8 mouse cellular contexts compared by ENCODE assay signal in the genomic region with DNA sequence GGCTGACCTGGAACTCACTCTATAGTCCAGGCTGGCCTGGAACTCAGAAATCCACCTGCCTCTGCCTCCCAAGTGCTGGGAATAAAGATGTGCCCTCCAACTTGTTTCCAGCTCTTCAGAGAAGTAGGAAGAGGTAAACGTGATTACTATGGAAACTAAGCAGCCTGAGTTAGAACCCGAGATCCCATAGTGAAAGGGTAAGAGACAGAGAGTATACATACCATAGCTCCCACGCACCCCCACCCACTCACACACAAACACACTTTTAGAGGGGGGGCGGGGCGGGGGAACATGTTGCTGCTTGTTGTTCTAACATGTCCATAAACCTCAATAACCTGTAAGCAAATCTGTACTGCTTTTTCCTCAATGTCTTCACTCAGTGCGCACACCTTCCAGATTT. TPM values are rescaled to one million over a fixed set of nuclear protein-coding genes. Genes with fewer than 3 reads are reported as not detected.
DNase-seq lines count a peak whose midpoint lies in the region; ATAC-seq and TF ChIP-seq lines count a peak whose summit lies in the region.

No protein-coding gene starts in this region.

- H3K27ac ChIP-seq in layer of hippocampus, adult 2 months, result peak overlapping the region; percentile 99; the same call in 1 of the 2 replicates
- no peak overlapping the region for H3K27ac ChIP-seq in embryonic facial prominence, embryonic 14.5 days (replicated peaks; ENCODE audit: low read depth, low read length)
- H3K27ac ChIP-seq in intestine, embryonic 16.5 days (ENCODE audit: low read length), result peak overlapping the region; percentile 30
- 0 out of 2 replicates have a peak overlapping the region, but pooled peaks have one; percentile 99 for H3K27ac ChIP-seq in neural tube, embryonic 13.5 days (replicated peaks)

- no peaks in the 10 kb centered on the region for H3K27me3 ChIP-seq in embryonic facial prominence, embryonic 14.5 days (replicated peaks; ENCODE audit: control insufficient read depth, insufficient read depth, low read length)
- H3K27me3 ChIP-seq in intestine, embryonic 16.5 days (replicated peaks; ENCODE audit: control insufficient read depth, insufficient read depth, low read length), result no peaks in the 10 kb centered on the region
- H3K27me3 ChIP-seq in neural tube, embryonic 13.5 days, result no peaks in the 10 kb centered on the region

- H3K4me2 ChIP-seq in embryonic facial prominence, embryonic 14.5 days (ENCODE audit: low read depth, low read length), result peak overlapping the region; percentile 75
- peak overlapping the region; percentile 60 for H3K4me2 ChIP-seq in intestine, embryonic 16.5 days (ENCODE audit: low read depth, low read length)
- peak overlapping the region; percentile 82 for H3K4me2 ChIP-seq in neural tube, embryonic 13.5 days

- no peaks in the 10 kb centered on the region for H3K36me3 ChIP-seq in embryonic facial prominence, embryonic 14.5 days (ENCODE audit: control insufficient read depth, insufficient read depth, low read length)
- no peaks in the 10 kb centered on the region for H3K36me3 ChIP-seq in intestine, embryonic 16.5 days (ENCODE audit: control insufficient read depth, insufficient read depth, low read length)
- H3K36me3 ChIP-seq in neural tube, embryonic 13.5 days, result no peaks in the 10 kb centered on the region

- TF ChIP-seq CTCF in layer of hippocampus, adult 2 months (conservative IDR thresholded peaks at IDR 0.05), result no peak

- no peak for DNase-seq in layer of hippocampus, adult 2 months (ENCODE audit: low spot score in 2 of 2)
- DNase-seq in layer of hippocampus, postnatal 36 days, result no peak
- DNase-seq in embryonic facial prominence, embryonic 14.5 days (ENCODE audit: low spot score), result no peak
- DNase-seq in gastrocnemius, postnatal 25 days, result no peak
- DNase-seq in cerebellum, adult 9-11 months, result no peak
- no peak for DNase-seq in ovary, postnatal 36 days (ENCODE audit: low spot score)

- peak overlapping the region; percentile 96 for H3K4me3 ChIP-seq in layer of hippocampus, adult 2 months
- peak overlapping the region; percentile 99 for H3K4me3 ChIP-seq in embryonic facial prominence, embryonic 14.5 days (ENCODE audit: low read depth, low read length)
- H3K4me3 ChIP-seq in intestine, embryonic 16.5 days (ENCODE audit: low read length), result peak overlapping the region; percentile 100
- H3K4me3 ChIP-seq in neural tube, embryonic 13.5 days, result peak overlapping the region; percentile 100

- WGBS in embryonic facial prominence, embryonic 14.5 days, result 69% methylated on average over 6 of the region's 6 CpGs
- WGBS in intestine, embryonic 16.5 days, result 68% methylated on average over 6 of the region's 6 CpGs
- WGBS in neural tube, embryonic 13.5 days, result 84% methylated on average over 6 of the region's 6 CpGs

- peak overlapping the region; percentile 99 for H3K9ac ChIP-seq in embryonic facial prominence, embryonic 14.5 days (ENCODE audit: low read depth, low read length)
- H3K9ac ChIP-seq in intestine, embryonic 16.5 days (ENCODE audit: low read depth, low read length), result peak overlapping the region; percentile 100
- peak overlapping the region; percentile 99 for H3K9ac ChIP-seq in neural tube, embryonic 13.5 days

- H3K9me3 ChIP-seq in embryonic facial prominence, embryonic 14.5 days (ENCODE audit: control insufficient read depth, low read length), result no peaks in the 10 kb centered on the region
- H3K9me3 ChIP-seq in intestine, embryonic 16.5 days (ENCODE audit: control insufficient read depth, low read length), result no peaks in the 10 kb centered on the region
- H3K9me3 ChIP-seq in neural tube, embryonic 13.5 days, result no peaks in the 10 kb centered on the region

- ATAC-seq in embryonic facial prominence, embryonic 14.5 days (ENCODE audit: low read depth), result no peak
- no peak for ATAC-seq in intestine, embryonic 16.5 days
- no peak for ATAC-seq in neural tube, embryonic 13.5 days (ENCODE audit: low read depth)

- peaks cover 9% of the 10 kb centered on the region; the same call in 1 of the 2 replicates for H3K4me1 ChIP-seq in embryonic facial prominence, embryonic 14.5 days (ENCODE audit: control insufficient read depth, insufficient read depth, low read length)
- H3K4me1 ChIP-seq in intestine, embryonic 16.5 days (ENCODE audit: control insufficient read depth, insufficient read depth, low read length), result peaks cover 13% of the 10 kb centered on the region
- peaks cover 32% of the 10 kb centered on the region for H3K4me1 ChIP-seq in neural tube, embryonic 13.5 days (replicated peaks)

RNA-seq across cellular contexts. Expression of gene Npepps, which starts 2.0 kb away (rescaled TPM):
- total RNA-seq in layer of hippocampus, adult 2 months (2021), result 100 to 1,000 TPM; 142 to 151 TPM
- total RNA-seq in layer of hippocampus, postnatal 36 days (2021), result 100 to 1,000 TPM; 150 to 154 TPM
- polyA plus RNA-seq in embryonic facial prominence, embryonic 14.5 days (2014; fragmentation: Nextera tagmentation; extraction: Ambion mirVana), result 72.5 and 76.8 TPM in 2 replicates
- 95.7 and 101 TPM in 2 replicates for polyA plus RNA-seq in intestine, embryonic 16.5 days (2015; fragmentation: Nextera tagmentation; extraction: Ambion mirVana)
- polyA plus RNA-seq in neural tube, embryonic 13.5 days (2015; fragmentation: Nextera tagmentation; extraction: Ambion mirVana), result 130 TPM in 2 replicates
- total RNA-seq in gastrocnemius, postnatal 25 days (2021), result 10 to 100 TPM; 49.7 to 60.0 TPM

RNA-seq across cellular contexts. Expression of gene Mrpl45, which starts 37.1 kb away (rescaled TPM):
- total RNA-seq in layer of hippocampus, adult 2 months (2021), result 10 to 100 TPM; 24.9 to 30.3 TPM
- 10 to 100 TPM; 26.8 to 27.4 TPM for total RNA-seq in layer of hippocampus, postnatal 36 days (2021)
- polyA plus RNA-seq in embryonic facial prominence, embryonic 14.5 days (2014; fragmentation: Nextera tagmentation; extraction: Ambion mirVana), result 35.2 and 37.8 TPM in 2 replicates
- polyA plus RNA-seq in intestine, embryonic 16.5 days (2015; fragmentation: Nextera tagmentation; extraction: Ambion mirVana), result 65.0 and 65.4 TPM in 2 replicates
- polyA plus RNA-seq in neural tube, embryonic 13.5 days (2015; fragmentation: Nextera tagmentation; extraction: Ambion mirVana), result 38.2 and 43.8 TPM in 2 replicates
- 10 to 100 TPM; 34.3 to 41.6 TPM for total RNA-seq in gastrocnemius, postnatal 25 days (2021)
